Mouse (Mus musculus) brain, adult 2 months (tissue): ENCODE measurements at regions not wholly inside any gene's neighbourhood (a gene's known extent, or its start where the extent isn't known, plus 50 kb on each side); places are given as distances from the start of the nearest gene placed in this dataset.
A peak's percentile ranks its signal among the peaks of the same experiment; 100 is the strongest.

Source experiments
- DNase-seq: peaks from one replicate; pipeline ENCODE4 v3.0.0; 2011; ENCODE audit warnings: low read depth, low spot score

DNA sequence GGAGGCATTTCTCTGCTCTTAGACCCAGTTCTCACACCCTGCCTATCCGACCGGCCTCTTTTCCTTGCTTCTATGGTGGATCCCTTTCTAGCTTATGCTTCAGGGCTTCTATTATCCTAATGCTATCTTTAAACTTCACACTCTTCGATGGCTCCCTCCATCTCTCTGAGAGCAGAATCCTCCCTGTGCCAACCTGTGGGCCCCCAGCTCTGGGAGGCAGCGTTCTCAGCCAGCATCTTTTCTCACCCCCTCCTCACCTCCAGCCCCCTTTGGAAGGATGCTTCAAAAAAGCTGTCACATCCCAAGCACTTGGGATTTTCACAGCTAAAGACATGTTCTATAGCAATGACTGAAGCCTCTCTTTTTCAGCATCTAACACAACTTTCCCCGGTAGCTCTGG is 626.8 kb upstream of the 3110018I06Rik start:
- peak; percentile 36 for DNase-seq

DNA sequence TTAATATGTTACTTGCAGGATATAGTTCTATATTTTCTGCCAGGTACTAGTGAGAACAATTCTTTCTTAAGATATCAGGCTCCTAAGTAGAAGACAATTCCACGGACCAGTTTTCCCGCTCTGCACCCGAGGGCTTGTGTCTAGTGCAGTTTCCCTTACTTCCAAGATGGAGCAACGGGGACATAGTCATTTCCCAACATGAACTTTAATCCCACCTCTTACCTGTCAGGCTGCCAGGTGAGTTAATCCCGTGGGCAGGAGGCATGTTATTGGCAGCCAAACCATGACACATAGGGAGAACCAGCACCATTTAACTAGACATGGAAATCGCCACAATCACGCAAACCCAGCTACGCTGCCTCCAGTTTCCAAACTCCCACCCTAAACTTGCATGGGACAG is 624.4 kb upstream of the 3110018I06Rik start:
- DNase-seq: no peak

DNA sequence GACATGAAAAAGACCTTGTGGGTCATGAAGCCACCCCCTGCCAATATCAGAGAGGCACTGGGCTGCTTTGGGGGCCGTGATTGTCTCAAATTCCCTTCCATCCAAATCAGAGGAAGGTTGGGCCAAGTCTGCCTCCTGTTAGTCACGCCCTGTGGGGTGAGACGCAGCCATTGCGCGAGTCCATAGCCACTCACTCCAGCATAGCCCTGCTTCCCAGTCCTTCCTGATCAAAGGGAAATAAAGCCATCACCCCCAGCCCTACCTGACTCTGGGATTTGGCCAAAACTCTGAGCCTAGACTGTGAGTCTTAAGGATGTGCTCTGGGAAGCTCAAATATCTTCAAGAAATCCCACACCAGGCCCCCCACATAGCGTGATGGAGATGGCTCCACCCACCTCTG is 620.4 kb upstream of the 3110018I06Rik start:
- DNase-seq: no peak

DNA sequence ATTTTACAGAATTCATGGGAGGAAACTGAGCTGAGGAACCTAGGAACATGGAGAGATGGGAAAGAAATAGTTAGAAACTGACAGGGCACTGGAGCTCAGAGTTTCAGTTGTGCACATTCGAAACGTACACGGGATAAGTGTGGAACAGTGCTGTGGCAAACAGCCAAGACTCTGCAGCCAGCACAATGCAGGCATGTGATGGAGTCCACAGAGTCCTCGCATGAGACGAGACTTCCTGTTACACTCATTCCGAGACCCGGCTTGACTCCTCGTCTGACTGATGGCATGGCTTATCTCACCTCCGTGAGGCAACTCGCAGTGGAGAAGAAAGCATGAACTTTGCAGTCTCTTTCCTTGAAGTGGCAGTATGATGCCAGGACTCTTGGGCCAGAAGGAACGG is 617.0 kb upstream of the 3110018I06Rik start:
- no peak for DNase-seq

DNA sequence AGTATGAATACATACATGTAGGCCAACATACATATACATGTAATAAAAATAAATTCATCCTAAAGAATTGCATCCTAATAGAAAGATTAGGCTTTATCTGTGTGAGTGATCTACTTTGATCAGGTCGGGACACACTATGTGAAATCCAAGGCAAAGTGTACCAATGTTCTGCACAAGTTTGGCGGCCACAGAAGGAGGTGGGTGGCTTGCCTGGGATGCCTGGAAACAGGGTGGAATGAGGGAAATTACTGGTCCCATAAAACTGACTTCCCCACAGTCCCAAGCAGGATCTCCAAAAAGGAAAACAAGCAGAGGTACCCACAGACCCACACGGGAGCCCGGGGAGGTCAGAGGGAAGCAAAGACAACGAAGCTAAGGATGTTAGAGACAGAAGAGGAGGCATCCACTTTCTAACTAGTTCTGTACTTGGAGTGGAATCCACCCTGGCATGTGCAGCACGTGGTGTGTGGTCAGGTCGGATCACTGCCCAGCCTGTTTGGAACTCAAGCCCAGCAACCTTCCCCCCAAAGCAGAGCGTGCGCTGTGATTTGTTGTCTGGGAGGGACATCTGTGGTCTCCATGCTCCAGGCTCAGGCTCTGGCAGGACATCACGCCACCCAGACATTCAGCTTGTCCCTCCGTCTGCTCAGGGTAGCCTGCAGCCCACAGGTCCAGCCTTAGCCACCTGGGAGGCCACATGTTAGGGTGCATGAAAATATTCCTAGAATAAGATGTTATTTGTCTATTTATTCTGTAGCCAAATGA is 615.3 kb upstream of the 3110018I06Rik start:
- DNase-seq: peak; percentile 12

DNA sequence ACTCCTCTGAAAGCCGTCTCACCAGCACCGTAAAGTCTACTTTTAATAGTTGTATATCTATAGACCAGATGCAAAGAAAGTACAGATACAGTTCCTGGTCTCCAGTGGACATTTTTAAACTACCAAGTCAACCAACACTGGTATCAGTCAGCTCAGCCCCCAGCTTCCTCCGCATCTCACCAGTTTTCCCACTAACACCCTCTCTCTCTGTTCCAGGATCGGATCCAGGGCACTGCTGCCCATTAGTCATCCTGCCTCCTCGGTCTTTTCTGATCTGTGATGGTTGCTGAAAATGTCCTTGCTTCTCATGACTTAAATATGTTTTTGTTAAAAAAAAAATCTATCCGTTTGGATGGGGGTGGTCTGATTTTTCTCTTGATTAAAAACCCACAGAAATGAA is 598.1 kb upstream of the 3110018I06Rik start:
- peak; percentile 66 for DNase-seq

DNA sequence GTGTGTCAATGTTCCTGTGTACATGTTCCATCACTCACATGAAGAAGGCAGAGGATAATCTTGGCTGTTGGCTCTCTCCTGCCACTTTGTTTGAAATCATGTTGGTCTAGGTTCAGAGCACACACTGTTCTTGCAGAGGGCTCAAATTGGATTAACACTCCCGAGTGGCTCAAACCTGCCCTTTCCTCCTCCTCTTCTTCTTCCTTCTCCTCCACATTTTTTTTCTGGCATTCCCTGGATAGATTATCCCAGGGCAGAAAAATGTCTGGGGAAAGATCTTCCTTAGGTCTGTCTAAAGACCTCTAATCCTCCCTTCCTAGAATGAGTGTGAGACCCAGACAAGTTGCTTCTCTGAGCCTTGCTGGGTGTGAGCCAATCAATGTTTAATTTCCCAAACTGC is 594.4 kb upstream of the 3110018I06Rik start:
- no peak for DNase-seq

DNA sequence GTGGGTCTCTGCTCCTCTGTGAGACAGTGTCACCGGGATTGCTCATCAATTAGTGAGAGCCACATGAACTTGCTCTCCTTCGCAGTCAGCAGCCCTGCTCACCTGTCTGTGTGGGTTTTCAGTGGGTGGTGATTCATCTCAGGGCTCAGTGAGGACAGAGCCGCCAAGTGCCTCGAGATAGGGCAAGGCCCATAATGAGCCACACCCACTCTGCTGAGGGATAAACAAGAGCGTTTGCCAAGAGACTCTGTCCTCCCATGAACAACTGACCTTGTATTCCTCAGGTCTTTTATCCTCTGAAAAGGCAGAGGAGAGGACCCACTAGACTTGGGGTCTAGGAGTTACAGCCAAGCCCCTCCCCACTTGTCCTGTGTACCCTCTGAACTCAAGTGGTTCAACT is 584.2 kb upstream of the 3110018I06Rik start:
- no peak for DNase-seq

DNA sequence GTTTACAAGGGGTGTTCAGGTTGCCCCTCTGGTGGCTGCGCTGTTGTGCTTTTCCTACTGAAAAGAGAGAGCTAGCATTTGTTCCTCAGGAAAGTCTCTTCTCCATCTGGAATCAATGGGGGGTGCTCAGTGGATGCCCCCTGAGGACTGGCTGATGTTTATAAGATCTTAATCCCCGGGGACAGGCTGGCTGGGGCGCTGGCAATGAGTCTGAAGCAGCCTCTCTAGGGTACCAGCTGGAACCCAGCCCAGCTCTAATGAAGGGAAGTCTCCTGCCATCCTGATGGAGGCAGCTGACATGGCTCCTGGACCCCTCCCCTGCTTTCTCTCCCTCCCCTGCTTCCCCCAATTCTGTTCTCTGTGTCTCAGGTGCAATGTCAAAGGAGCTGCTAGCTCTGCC is 575.6 kb upstream of the 3110018I06Rik start:
- DNase-seq: no peak

DNA sequence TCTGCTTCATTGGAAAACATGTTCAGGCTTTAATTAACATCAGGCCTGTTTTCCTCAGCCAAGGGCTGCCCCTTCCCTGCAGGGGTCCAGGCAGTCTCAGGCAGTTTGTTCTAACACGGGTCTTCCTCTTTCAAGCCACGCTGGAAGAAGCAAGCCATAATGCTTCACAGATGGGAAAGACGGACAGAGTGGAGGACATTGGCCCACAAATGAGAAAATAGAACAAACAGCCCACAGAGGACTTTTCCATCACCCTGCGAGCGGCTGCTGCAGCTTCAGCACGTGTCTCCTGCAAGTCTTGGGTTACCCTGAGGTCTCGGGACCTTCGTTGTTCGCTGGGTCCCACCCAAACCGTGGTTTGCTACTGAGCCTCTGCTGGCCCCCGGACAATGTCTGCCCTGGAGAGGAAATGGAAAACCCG is 565.9 kb upstream of the 3110018I06Rik start:
- no peak for DNase-seq

DNA sequence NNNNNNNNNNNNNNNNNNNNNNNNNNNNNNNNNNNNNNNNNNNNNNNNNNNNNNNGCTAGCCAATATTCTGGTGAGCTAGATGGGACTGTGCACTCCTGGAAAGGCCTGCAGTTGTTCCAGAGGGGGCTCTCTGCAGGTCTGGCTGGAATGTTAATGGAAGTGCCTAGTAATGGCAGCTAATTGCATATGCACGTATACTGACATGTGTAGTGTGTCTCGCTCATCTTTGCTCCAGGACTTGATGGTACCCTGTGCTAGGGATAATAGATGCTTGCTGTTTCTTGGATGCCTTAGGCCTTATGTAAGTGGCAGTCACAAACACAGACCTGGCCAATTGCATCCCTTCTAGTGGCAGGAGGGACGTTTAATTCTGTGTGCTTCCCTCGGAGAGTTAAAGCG is 560.0 kb upstream of the 3110018I06Rik start:
- no peak for DNase-seq

DNA sequence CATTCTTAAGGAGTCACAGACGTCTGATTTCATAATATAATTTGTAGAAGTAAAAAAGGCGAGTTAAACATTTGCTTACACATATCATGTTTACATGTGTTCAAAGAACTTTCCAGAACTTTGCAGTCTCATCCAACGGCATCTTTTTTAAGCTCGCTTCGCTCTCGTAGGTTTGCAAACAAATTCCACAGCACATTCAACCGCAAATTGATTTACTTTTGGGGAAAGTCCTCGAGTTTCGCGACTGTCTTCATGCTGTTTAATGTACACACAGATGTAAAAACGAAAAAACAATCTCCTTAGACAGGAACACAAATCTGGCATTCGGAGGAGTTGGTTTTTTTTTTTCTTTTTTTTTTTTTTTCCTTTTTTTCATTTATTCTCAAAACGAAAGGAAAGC is 559.3 kb upstream of the 3110018I06Rik start:
- DNase-seq: no peak

DNA sequence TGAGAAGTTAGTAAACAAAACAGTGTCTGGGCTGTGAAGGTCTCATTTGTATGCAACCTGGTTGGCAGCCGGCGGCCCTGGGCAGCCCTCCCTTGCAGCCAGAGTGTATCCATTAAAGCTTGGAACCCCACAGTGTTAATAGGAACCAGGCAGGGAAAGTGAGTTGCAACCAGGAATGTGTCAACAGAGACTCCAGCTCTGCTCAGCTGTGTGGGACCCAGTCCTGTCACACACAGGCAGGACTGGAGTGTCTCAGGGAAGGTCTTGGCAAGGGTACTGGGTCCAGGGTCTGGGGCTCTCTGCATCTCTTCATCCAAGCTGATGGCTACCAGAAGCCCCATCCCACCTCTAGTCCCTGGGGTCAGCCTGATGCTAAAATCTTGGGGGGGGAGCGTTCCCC is 556.8 kb upstream of the 3110018I06Rik start:
- DNase-seq: no peak

DNA sequence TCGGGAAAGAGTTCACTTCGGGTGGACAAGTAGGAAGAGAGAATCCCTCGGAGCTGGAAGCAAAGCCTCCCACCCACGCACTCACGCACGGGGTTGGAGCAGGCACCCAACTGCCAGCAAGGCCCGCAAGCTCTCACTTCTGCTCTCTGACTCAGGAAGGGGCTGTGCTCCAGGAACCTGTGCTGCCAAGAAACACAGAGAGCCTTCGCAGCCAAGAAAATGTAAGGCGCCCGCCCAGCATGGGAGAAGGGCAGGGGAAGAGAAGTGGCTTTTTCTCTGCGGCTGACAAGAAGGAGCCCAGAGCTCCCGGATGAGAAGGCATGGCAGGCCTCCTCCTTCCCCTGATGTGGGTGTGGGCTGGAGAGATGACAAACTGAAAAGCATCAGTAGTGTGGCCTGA is 549.1 kb upstream of the 3110018I06Rik start:
- peak; percentile 91 for DNase-seq

DNA sequence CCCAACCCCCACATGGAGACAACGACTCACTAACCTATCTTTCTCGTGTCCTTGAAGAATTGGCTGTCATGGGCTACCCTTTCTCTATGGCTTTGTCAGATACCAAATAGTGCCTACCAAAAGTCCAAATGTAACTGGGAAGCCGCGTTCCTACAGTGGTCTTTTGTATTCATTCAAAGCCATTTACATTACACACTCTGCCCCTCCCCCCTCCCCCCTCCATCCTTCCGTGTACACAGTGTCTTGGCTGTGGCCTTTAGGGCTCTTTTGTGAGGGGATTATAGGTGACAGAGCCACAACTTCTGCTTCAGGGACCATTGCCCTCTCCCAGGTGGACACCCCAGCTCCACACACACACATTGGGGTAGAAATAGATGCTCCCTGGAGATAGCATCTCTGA is 544.6 kb upstream of the 3110018I06Rik start:
- no peak for DNase-seq

DNA sequence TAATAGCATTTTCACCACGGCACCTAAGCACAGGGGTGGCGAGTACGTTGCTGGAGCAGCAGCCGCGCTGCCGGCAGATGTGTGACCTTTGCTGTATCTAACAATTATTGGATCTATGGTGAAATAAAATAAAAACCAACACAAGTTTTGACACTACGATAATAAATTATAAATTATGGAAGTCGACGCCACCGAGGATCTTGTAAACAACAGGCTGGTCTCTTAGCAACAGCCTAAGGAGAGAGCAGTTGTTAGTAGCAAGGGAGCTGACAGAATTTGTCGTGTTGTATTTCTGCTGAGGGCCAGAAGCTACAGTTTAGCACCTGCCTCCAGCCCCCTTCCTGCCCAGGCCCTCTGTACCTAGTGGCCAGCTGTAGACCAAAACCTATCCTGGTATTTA is 535.8 kb upstream of the 3110018I06Rik start:
- peak; percentile 29 for DNase-seq

DNA sequence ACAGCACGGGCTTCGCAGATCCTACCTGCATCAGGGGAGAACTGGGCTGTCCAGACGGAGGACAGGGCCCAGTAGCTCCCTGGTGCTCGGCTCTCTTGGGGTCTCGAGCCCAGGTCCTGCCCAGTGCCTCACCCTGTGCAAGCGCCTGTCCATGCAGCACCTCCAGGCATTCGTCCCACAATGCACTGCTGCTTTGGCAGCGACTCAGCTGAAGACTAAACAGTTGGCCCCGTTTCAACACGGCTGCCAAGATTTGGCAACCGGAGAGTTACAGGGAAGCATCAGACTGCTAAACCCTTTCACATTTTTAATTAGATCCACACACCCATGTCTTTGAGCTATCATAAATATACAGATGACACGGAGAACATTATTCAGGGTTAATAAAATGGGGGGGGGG is 532.7 kb upstream of the 3110018I06Rik start:
- DNase-seq: peak; percentile 87

DNA sequence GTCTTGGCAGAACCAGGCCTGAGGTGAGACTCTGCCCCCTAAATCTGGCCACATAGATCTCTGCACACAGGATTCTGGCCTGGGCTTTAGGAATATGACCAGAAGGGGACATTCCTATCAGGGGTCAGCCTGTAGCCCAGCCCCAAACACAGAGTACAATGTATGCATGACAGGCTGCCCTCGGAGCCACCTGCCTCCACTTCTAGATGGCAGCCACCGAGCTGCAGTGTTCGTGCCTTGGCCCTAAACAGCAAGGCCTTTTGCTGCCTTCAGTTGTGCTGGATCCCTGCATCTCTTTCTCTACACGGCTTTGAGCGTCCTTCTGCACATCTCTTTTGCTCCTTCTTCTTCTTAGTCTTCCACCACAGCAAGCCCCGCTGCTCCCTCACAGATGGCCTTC is 532.2 kb upstream of the 3110018I06Rik start:
- no peak for DNase-seq

DNA sequence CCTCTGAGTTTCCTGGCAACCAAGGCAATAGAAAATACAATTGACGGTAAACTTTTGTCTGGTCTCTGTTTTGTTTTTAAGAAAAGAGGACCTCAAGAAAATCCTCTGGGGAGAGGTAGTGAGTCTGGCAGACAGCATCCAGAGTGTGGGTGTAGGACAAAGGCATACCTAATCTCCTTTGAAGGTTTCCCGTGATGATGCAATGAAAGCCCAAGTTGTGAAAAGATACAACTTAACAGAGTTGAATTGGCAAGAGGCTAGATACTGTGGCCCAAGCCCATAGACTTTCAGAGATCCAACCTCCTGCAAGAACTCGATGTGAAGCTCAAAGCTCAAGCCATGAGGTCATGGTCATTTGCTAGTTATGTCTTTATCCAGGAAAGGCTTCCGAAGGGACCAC is 526.4 kb upstream of the 3110018I06Rik start:
- no peak for DNase-seq

DNA sequence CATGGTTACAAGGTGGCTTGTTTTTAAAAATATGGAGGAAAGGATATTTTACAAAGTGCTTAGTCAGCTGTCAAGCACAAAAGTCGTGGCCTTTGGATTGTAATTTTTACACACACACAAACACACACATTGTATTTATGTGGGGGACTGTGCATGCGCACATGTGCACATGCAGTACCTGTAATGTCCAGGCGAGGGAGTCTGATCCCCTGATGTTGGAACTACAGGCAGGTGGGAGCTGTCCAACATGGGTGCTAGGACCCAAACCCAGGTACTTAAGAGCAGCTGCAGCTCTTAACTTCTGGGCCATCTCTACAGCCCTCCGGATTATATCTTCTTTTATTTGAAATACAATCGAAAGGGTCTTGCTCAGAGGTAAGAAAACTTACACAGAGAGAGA is 524.7 kb upstream of the 3110018I06Rik start:
- no peak for DNase-seq

DNA sequence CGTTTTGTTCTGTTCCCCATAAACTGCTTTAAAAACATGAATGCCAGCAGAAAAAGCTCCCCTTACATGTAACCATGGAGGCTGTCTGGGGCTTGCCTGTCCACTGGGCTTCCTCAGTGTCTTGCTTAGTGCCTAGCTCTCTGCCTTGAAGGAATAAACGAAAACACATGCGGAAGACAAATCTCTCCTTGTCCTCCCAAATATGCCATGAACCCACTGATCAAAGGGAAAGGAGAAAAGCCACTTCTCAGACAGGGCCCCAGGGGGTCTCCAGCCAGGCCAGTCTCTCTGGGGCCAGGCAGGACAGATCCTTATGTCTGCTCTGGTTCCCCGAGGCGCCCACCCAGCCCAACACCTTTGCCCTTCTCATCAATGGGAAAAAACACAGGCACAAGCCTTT is 518.6 kb upstream of the 3110018I06Rik start:
- DNase-seq: no peak

DNA sequence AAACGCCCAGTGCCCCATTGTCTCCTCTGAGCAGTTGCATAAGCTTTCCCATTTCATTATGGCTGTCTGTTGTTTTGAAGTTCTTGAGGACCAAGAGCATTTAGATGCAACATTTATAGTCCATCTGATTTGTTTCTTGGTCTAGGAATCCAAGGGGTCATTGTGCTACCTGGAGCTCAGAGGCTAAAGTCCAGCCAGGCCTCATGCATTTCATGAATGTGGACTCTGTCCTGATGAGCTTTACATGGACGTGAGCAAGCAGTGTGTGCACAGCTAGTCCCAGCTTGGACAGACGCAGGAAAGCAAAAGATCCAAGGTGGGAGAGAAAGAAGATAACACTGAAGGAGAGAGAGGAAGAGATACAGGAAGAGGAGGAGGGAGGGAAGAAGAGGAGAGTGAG is 496.0 kb upstream of the 3110018I06Rik start:
- no peak for DNase-seq

DNA sequence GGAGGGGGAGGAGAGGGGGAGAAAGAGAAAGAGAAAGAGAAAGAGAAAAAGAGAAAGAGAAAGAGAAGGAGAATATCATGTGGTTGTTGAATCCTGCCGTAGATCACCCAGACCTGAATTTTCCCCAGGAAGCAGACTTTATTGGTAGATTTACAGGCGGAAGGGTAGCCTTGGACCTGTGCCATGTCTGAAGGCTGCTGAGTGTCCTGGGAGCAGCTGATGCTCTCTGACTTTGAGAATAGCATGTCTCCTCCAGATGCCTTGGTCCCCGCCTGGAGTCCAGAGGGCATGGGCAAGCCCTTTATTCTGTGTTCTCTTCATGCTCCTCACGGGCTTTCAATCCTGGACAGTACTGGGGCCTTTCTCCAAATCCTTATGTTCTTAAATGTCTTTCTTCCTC is 495.4 kb upstream of the 3110018I06Rik start:
- no peak for DNase-seq
